Mouse (Mus musculus) embryo, embryonic 10 days (tissue): ENCODE data around the gene Coro2b.

Experiments used
- DNase-seq: peaks from one replicate; pipeline ENCODE4 v3.0.0-alpha.2; 2015; ENCODE audit warnings: low spot score

The Coro2b gene

DNA sequence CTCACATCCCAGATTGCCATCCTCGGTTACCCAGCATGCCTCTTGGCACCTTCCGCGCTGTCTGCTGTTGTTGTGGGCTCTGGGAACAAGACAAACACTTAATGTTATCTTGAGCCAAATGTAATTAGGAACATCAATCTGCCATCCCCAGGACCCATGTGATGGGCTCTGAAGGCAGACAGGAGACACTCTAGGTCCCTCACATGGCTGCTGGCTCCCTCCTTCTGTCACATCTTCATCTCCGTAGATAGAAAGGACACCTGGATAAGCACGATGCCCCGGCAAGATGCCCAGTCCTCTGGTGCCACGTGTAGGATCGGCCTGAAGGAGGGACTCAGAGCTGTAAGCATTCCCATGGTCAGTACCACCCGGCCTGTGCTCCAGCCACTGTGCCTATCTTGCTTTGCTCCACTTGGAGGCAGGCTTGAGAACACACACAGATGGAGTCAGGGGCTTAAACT lies 2.4 kb upstream of the Coro2b start:
- no peak for DNase-seq

DNA sequence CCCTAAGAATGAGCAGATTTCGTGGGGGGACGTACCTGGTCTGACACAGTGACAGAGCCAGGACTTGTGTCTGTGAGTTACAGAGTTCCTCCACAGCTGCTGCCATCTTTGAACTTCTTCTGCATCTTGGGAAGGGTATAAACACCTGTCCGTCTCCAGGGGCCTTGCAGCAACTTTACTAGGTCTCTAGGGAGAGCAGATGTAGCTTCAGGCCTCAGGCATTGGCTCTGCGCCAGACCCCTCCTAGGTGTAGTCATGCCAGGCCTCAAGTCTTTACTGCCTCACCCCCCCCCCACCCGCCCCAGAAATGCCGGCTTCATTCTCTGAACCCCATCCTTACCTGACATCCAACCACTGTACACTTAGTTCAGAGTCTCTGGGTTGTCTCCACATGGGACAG lies 1.1 kb upstream of the Coro2b start:
- DNase-seq: no peak

- no peak for DNase-seq
These were observed 657 bp downstream of the Coro2b start for GRCm38 (mm10) chr9:62536119-62536654.

DNA sequence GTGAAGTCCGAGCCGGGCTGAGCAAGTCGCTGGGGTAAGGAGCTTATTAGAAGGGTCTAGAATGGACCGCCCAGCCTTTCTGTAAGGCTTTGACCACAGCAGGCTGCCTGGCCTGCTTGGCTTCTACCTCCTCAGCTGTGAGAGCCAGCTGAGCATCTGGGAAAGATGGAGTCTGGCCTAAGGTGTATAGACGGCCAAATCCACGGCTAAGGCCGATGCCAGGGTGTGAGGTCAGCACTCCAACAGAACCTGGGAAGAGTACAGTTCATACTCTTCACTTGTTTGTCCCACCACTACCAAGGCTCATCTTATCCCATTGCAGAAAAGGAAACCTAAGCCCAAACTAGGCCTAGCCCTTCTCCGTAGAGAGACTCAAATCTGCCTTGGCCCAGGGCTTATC lies 1.3 kb downstream of the Coro2b start:
- no peak for DNase-seq

GRCm38 (mm10) chr9:62534691-62535090 lies 2.2 kb downstream of the Coro2b start:
- no peak for DNase-seq

GRCm38 (mm10) chr9:62534158-62534557 lies 2.7 kb downstream of the Coro2b start:
- no peak for DNase-seq

GRCm38 (mm10) chr9:62532876-62533275 lies 4.0 kb downstream of the Coro2b start:
- no peak for DNase-seq

DNA sequence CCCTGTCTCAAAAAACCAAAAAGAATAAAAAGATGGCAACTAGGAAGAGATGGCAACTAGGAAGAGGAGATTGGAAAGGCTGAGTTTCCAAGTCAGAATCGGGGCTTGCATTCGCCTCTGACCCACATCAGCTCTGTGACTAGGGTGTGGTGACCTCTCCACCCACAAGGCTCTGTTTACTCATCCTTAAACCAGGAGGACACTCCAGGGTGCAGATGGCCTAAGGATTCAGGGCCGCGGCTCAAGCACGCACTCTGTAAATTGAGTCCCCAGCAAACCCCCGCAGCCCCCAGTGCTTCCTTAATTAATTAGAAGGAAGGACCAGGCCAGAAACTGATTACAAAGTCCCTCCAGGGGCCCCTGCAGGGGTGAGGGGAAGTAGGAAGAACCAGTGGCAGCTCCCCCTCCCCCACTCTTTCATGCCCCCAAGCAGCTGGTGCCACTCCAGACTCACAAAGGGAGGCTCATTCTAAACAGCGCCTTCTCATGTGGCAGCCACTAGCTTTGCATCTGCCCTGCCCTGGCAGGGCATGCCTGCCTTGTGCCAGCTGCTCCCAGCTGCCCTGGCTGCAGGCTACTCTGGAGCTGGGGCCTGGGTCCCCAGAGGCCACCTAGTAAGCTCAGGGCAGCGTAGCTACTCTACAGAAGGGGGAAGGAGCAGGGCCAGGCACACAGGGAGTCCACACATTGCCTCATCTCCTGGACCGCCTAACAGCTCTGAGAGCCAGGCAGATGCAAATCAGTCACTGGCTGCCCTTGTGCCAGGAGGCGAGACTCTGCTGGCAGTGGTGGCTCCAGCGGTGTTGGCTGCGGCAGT lies 5.2 kb downstream of the Coro2b start:
- peak; percentile 46 for DNase-seq

DNA sequence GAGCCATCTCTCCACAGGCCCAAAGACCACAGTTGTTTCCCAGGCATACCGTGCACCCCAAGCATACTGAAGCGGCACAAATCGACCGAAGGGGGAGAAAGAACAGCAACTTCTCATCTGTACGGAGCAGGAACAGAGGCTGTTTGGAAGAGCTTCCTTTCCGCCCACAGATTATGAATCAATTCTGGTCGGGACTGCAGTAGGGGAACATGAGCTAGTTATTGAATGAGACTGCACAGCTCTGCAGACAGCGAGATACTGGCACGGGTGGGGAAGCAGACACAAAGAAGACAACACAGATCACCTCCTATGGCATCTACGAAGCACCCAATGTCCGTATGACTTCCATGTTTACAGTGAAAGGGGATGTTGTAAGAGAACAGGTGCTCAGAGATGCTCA lies 8.3 kb downstream of the Coro2b start:
- DNase-seq: no peak

GRCm38 (mm10) chr9:62526858-62527257 lies 10.0 kb downstream of the Coro2b start:
- no peak for DNase-seq

DNA sequence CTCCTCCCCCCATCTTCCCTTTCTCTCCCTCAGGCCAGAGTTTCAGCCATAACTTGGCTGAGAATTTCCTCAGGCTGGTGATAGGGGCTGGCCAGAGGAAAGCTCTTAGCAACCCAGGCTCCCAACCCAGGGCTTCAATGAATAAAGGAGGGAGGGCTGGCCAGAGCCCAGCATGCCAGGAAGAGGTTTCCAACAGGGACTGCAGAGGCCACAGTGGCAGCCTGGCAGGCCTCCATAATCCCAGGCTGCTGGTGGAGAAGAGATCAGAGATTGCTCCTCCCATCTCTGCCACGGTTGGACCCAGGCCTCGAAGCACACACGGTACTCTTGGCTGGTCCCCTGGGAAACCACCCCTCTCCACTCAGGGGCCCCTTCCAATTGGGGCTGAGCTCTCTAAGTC lies 10.4 kb downstream of the Coro2b start:
- DNase-seq: no peak

DNA sequence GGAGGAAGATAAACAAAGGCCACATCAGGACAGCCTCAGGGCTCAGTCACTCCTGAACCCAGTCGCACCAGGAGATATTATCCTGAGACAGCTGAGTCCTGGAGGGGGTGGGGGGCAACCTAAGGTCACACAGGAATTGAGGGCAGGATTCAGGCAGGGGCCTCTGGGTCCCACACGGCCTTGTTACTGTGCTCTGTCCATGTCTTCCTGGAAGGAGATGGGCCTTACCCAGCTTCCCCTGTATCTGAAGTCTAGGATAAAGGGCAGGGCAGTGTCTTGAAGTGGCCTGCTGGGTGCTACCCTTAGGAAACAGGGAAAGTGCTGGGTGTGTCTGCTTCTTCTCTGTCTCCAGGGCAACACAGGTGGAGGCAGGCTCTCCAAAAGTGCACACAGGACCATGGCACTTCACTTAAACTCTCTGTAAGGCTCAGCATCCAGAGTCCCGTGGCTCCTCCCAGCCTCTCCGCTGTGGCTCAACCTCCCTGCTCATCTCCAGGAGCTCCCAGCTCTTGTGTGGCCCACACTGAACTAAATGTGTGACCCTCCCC lies 12.0 kb downstream of the Coro2b start:
- DNase-seq: no peak

DNA sequence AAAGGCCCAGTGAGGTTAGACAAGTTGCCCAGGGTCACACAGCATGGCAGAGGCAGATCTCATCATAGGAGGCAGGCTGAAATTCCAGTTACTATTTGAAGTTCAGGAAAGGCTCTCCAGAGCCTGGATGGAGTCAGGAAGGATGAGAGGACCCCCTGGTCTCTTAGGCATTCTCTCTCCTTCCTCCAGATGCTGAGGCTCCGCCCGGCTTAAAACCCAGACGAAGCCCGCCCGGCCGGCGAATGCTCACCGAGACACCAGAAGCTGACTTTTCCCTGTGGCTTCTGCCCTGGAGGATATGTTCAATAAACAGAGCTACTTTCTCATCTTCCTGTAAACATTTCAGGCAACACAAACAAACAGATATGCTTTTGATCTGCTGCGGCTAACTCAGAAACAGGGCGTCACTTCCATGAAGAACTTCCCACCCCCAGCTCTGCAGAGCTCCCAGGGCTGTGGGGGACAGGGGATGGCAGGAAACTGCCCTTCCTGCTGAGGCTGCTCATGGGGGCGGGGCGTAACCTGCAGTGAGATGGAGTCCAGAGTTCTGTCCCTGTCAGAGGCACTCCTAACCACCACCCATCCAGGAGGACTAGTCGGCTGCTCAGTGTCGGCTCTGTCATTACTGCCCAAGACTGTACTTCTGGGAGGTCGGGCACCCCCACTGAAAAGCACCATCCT lies 13.9 kb downstream of the Coro2b start:
- peak; percentile 64 for DNase-seq

GRCm38 (mm10) chr9:62522211-62522610 lies 14.6 kb downstream of the Coro2b start:
- no peak for DNase-seq

GRCm38 (mm10) chr9:62521541-62521940 lies 15.3 kb downstream of the Coro2b start:
- no peak for DNase-seq

- DNase-seq: no peak
These were observed 15.9 kb downstream of the Coro2b start for GRCm38 (mm10) chr9:62520933-62521332.

DNA sequence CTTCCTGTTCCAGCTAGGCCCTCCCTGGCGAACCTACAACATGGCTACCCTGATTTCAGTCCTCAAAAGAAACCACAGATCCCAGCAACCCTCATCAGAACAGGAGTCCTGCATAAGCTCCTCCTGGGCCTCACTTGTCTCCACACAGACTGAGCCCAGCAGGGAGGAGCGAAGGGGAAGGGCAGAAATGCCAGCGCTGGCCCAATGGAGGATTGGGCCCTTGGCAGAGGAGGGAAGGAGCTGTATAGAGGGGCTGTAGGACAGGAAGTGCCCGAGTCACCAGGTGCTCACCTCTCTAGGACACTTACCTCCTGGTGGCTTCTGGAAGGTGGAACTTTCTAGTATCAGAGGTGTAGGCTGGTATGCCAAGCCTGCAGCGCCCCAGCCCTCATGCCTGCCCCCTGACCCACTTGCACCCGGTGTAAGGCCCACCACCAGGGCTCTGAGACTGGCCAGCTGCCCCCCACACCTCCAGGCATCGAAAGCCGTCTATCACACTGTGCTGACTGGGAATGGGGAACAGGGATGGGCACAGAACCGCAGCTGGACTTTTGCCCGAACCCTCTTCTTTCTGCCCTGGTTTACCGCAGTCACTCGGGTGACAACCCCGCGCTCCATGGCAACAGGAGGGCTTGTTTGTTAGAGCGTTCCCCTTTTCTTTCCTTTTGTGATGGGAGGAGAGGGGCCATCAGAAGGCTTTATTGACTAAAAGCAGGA lies 16.9 kb downstream of the Coro2b start:
- DNase-seq: no peak

GRCm38 (mm10) chr9:62519334-62519733 lies 17.5 kb downstream of the Coro2b start:
- no peak for DNase-seq

- DNase-seq: no peak
These were observed 18.3 kb downstream of the Coro2b start for GRCm38 (mm10) chr9:62518572-62518971.

DNA sequence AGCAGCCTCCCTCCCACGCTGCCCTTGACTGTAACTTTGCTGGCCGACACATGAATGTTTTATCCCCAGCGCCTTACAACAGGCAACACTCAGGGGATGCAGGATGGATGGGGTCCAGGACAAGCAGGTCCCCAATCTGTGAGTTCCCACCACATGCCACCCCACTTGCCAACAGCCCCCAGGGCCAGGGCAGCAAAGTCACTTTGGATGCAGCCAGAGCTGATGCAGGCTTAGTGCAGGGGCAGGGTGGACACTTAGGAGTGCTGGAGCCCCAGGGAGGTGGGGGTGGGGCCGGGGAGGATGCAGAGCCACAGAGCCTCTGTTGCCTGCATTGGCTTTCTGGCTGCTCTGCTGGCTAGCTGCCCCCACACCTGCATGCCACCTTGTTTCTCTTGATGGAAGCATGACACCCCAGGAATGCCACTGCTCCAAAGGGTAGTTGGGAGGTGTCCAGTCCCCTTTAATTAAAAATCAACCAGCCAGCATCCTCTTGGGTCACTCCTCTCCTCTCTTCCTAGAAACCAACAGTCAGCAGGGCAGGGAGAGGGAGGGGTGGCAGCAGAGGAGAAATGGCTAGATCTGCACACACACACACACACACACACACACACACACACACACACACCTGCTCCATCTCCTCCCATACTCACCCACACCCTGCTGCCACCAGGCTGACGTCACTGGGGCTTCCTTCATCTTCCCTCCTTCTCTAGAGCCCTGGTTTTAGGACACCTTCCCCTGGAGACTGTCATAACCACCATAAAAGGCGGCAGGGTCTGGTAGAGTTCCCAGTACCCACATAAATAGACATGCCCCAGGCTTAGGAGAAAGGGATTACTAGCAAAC lies 19.5 kb downstream of the Coro2b start:
- no peak for DNase-seq

DNA sequence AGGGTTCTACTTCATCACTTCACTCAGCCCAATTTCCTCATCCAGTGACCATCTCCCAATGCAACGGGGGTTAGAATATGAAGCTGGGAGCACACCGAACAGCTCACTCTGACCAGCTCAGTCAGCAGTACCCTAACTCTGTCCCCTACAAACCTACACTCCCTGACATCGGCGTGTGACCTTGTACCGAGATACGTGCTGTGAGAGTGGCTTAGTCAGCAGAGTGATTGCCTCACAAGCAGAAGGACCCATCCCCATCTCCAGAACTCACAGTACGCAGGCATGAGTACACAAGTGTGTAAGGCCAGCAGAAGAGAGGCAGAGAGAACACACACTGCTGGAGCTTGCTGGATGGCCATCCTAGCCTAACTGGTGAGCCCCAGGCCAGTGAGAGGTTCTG lies 21.7 kb downstream of the Coro2b start:
- DNase-seq: no peak
